Mouse (Mus musculus): ENCODE measurements around the gene Wdr43.
"Not testable (repeated sequence)": the region's sequence is repeated elsewhere in the genome, so short reads cannot be mapped to it uniquely, and the experiment has no call there.

Wdr43 gene

DNA sequence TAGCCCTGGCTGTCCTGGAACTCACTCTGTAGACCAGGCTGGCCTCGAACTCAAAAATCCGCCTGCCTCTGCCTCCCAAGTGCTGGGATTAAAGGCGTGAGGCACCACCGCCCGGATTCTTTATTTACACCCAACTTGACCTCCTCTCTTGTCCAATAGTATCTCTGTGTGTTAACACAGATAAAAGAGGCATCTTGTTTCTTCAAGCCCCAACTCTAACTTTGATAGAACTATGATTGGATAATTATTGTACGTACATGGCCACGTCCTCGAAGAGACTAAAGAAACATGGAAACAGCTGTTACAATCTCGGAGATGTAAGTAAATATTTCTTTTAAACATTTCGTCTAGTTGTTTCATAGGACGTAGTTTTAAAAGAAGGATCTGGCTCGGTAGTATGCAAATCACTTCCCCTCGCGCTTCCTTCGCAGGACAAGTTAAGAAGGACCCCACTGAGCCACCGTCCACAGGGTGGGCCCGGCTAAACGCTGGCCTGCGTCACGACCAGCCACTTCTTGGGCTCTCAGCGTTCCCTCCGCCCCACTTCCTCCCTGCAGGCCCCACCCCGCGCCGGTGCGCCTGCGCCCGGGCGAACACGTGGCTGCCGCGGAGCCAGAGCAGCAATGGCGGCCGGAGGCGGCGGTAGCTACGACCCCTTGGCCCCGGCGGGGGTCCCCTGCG lies at the start of gene Wdr43:
Gene Wdr43 (plus strand): TSS at position 258 of the 681 bp plus-strand sequence.
- DNase-seq, result peak; percentile 94 to 95

DNA sequence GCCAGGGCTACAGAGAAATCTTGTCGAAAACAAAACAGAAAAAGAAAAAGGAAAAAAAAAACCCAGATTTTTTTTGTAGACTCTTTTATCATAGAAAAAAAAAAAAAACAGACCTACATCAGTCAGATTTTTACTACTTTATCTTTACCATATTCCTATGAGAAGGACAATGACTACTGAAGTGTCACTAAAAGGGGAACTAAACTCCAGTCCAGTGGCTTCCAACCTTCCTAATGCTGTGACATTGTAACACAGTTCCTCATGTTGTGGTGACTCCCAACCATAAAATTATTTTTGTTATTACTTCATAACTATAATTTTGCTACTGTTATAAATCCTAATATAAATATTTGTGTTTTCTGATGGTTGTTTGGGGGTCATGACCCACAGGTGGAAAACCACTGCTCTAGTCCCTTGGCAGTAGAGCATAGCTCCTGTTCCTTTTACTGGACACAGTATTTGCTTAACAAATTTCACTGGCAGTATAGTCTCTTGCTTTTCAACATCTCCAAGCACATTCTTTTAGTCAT lies 36.5 kb upstream of the Wdr43 start:
- DNase-seq, result no peak

DNA sequence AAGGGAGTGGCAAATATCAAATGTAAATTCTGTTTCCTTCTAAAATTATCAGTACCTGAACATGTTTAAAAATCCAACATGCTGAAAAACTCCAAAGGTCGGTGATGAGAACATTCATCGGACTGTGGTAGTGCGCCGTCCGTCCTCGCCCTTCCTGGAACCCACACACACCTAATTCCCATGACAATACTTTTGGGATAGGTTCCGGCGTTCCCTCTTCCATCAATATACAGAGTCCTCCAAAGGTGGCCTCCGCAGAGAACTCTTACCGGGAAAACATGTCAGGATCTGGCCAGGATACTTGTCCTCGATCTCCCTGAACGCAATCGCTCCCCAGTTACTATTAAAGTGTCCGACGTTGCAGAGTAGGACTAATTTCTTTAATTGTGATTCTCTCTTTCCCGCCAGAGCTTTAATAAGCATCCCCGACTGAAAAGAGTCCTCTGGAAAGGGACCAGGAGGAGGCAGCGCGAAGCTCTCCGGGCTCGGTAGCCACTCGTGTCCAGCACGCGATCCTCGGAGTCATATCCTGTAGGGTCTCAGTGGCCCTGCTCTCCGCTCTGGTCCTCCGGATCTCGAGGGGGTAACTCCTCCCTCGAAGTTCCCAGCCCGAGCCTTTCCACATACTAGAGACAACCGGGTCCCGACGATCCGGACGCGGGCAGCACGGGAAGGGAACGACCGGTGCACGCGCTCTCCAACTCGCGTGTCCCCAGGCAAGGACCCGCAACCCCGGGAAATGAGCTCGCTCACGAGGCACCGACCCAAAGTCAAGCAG lies 17.6 kb upstream of the Wdr43 start:
- no peak for DNase-seq

DNA sequence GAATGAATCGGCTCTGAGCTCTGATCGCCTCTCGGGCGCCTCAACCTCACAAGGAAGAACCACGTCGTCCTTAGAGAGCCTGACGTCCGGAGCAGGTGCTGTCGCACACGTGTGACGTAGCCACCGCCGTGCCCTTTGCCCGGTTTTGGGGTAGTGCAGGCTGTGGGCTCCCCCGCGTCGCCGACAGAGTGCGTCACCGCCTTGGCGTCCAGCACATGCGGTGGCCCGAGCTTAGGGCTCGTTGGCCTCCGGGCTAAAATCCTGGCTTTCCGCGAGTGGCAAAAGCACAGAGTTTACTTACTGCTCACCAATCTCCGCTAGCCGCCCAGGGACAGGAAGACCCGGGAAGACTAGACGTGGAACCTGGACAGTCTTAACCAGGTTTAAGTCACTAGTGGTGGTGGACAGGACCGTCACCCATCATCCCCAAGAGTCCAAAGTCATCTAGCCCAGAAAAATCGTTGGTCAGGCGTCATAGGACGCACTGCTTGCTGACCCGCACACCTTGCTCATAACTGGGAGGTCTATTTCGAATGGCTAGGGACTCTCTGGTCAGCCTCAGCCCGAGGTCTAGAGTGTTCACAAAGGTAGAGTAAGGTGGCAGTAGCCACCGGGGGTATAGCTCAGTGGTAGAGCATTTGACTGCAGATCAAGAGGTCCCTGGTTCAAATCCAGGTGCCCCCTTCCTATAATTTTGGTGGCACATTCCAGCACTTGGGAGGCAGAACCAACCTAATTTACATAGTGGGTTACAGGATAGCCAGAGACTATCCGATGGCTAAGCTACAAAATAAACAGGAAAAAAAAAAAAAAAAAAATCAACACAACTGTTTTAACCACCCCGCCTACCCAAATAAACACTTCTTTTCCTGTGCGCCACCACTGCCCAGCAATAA lies 16.8 kb upstream of the Wdr43 start:
- peak; percentile 82 to 88 for DNase-seq

DNA sequence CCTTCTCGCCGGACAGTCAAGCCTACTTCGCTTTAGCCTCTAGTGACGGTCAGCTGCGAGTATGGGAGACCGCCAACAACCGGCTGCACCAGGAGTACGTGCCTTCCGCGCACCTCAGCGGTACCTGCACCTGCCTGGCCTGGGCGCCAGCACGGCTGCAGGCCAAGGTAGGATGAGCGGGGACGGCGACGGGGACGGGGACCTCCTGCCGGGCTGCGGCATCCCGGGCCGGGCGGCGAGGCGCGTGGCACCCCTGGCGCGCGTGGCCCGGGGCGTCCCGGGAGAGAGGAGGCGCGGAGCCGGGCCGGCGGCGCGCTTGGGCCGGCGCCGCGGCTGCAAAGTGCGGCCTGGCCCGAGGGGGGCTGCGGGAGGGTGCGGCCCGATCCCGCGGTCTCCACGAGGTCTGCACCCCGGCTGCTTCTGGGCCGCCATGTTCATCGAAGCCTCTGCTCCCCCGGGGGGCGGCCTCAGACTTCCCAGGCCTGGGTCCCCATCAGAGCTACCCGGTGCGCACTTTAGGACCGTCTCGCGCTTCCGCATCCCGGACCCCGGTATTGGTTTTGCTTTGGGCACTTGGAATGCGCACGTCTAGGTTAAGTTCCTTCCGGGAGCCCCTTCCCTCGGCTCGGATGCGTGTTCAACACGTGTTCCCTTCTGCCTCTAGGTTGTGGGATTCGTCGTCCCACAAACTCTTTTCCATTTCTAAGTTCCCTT lies 781 bp downstream of the Wdr43 start:
- peak; percentile 20 to 22 for DNase-seq

DNA sequence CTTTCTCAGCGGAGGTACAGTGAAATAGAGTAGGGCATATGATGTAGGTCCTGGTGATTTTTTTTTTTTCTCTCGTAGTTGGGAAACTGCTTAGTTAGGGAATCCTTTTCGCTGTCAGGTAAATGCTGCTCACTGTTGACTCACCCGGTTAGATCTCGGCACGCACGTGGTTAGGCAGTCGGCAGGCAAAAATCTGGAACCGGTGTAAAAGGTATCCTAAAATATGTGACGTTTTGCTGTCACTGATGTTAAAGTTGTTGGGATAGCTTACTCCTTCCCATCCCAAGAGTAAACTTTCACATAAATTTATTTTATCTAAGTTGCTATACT lies 1.3 kb downstream of the Wdr43 start:
- no peak for DNase-seq

DNA sequence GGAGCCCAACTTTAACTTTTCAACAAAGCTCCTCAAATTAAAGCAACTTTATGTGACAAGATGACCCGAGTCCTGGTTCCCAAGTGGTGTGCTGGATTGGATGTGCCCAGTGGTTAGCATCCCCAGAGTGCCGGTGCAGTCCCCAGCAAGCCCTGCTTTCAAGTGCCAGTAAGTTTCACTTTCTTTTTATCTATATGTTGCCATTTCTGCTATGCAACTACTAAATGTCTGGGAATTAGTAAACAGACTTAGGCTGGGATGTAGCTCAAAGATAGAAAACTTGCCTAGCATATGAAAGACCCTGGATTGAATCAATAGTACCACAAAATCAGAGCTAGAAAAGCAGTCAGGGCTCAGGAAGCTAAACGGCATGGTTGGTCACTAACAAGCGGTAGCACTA lies 2.3 kb downstream of the Wdr43 start:
- no peak for DNase-seq

DNA sequence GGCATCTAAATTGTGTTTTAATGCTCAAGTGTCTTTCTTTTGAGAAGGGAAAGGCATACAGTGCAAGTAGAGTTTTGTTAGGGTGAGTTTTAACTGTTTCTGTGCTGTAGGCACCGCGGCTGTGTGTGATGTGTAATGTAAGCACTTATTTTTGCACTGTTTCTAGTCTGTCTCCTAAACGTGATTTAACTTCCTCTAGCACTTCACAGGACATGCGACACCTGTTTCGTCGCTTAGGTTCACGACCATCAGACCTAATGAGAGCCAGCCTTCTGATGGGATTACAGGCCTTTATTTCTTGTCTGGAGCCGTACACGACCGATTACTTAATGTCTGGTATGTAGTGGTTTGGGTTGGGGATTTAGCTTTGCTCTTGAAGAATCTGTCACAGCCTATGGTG lies 16.1 kb downstream of the Wdr43 start:
- no peak for DNase-seq

DNA sequence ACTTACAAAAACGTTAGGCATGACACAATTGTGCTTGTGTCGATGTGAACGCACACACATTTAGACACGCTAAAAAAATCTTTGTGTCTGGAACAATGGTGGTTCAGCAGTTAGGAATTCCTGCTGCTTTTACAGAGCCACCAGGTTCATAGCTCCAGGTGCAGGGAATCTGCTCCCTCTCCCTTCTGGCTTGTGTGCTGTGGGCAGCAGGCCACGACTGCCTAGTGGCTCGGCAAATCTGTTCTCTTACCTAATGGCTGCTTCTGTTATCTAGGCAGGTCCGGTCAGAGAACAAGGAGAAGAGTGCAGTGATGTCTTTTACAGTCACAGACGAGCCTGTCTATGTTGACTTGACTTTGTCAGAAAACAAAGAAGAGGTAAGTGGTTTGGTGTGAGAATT lies 17.7 kb downstream of the Wdr43 start:
- no peak for DNase-seq

DNA sequence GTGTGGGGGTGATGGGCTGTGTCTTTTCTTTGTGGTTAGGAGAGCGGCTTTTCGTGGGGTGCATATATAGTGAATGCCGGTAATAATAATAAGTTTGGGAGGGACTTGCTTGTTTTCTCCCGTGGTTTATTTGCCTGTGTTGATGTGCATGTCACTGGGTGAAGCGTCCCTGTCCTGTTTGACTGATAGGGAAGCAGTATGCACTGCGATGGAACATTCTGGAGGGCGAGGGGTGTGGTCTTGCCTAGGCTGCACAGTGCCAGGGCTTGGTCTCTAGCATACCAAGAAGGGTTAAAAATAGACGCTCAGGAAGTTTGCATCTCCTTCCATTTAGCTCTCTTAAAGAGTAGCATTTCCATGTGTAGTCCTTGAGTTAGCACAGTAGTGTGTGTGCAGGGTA lies 21.1 kb downstream of the Wdr43 start:
- DNase-seq, result no peak

DNA sequence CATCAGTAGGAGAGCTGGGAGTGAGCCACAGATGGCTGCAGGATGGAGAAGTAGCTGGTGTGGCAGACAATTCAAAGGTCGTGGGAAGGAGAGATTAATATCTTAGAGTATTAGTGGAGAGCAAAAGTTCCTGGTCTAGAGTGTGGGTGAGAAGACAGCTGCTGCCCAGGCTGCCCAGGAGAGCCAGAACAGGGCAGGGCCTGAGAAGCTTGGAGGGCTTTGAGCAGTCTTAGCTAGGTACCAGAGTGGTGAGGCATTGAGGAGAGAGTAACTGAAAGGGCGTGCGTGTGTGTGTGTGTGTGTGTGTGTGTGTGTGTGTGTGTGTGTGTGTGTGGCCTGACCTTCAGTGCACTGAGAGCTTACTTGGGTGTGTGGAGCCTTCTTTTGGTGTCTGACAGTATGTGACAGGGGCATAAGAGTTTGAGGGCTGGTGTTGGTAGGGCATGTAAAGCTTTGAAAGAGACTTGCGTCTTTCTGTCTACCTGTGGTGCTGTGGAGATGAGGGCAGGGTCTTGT lies 22.1 kb downstream of the Wdr43 start:
- no peak for DNase-seq

DNA sequence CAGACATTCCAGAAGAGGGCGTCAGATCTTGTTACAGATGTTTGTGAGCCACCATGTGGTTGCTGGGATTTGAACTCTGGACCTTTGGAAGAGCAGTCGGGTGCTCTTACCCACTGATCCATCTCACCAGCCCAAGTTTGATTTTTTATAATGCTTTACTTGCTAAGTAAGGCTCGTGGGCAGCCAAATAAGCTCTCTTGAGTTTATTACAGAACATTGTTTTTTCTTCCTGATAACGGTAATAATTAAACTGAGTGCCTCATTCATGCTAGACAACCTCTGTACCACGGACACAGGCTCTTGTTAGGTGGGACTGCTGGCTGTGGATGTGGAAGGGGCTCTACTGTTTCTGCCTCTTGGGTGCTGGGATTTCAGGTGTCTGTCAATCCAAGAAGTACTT lies 23.4 kb downstream of the Wdr43 start:
- DNase-seq, result not testable (repeated sequence)

DNA sequence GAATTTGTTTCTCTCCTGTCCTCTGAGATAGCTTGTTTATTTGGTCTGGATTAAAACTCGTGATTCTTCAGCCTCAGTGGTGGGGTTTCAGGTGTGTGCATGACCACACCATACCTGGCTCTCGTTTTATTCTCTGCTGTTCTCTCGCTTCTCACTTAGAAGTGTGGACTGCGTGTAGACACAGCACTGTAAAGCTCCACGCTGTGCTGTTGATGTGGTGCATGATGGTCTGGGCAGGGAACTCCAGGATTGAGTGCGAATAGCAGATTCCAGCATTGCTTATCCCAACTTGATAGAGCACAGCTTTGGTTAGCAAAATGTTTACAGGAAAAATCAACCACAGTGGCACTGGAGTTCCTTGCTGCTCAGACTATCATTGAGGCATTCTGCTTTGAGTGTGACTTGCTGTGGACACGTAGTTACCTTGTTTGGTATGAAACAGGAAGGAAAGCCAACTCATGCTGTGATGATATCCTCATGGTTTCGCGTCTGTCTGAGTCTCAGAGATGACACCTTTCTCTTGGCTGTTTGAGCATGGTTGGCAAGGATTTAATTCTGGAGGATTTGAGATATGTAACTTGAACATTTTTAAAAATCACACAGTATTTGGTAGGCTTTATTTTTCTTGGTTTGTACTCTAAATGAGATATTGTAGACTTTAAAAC lies 24.9 kb downstream of the Wdr43 start:
- no peak for DNase-seq

DNA sequence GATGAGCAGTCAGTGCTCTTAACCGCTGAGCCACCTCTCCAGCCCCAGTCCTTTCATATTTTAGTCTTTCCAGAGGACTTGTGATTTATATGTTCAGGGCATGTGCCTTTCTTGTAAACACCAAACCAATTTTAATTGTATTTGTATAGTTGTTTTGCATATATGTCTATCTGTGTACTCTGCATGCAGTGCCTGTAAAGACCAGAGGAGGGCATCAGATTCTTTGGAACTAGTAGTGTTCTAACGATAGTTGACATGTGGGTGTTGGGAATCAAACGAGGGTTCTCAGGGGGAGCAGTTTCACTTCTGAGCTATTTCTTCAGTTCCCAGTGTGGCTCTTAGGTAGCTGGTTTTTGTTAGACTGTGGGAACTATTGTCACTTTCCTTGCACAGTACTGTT lies 26.5 kb downstream of the Wdr43 start:
- DNase-seq, result no peak

DNA sequence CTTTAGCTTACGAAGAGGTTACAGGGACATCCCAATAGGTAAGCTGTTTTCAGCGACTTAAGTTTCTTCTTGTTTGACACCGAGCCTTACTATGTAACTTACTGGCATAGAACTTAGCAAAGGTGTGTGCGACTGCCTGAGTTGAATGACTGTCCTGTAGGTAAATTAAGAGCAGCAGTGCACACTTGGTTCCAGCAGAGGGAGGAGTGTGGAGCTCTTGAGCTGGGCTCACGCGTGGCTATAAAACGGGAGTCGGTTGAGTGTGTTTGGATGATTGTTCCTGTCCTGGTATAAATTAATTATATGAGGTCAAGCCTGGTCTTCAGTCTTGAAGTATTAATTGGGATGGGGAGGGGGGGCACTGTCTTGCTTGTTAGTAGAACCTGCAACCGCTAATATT lies 34.3 kb downstream of the Wdr43 start:
- no peak for DNase-seq

DNA sequence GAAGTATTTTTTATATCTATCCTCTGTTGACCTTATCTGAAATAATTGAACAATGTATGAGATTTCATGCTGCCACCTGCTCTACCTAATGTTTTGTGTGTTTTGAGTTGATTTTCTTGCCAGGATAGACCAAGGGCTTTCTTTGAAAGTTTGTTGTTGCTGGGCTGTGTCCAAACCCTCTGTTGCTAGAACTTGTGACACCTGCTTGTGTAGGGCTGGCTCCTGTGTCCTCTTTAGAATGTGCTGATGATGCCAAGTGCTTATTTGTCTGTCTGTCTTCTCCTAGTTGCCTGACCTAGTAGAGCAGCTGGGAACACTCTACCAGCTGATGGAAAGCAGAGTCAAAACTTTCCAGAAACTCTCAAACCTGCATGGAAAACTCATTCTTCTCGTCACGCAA lies 36.8 kb downstream of the Wdr43 start:
- no peak for DNase-seq

DNA sequence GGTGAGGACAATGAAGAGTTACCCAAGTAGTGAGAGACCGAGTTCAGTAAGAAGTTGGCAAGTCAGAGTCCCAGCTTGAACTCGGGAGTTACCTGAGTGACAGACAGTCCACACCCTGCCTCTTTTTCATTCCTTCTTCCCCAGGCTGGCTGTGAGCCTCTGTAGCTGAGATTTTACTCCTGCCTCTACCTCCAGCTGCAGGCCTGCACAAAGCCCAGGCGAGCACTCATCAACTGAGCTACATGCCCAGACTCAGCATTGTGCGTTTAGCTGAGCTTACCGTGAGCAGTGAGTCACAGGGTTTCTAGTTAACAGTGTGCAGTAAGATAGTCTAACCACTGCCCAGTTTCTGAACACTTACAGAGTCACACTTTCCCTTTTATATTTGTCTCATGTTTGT lies 37.2 kb downstream of the Wdr43 start:
- DNase-seq, result no peak

DNA sequence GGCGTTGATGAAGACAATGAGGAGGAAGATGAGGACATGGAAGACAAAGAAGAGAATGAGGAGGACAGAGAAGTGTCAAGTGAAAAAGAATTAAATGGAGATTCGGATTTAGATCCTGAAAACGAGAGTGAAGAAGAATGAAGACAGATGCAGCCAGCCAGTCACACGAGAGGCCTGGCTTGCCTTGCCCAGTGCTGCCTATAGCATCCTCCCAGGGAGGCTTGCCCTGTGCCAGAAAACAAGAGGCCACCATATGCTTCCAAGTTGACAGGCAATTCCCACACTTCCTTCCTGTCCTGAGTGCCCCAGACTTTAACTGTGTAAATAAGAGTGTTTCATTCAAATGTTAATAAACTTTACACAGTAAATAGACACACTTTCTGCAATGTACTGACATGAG lies 41.8 kb downstream of the Wdr43 start:
- DNase-seq, result no peak

DNA sequence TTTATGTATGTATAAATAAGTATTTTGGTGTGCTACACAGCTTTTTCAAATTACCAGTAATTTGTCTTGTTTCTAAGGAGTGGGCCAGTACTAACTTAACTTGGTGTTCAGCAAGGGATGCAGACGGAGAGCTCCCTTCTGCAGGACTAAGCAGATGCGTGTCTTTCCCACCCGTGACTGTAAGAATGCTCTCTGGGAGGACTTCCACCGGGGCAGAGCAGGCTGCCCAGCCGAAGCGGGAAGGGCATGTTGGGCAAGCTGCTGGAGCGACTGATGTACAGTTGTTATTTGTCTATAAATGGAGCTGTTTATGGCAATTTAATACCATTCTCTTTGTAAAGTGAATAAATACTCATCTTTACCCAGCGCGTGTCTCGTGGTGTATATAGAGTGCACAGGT lies 43.0 kb downstream of the Wdr43 start:
- DNase-seq, result no peak

DNA sequence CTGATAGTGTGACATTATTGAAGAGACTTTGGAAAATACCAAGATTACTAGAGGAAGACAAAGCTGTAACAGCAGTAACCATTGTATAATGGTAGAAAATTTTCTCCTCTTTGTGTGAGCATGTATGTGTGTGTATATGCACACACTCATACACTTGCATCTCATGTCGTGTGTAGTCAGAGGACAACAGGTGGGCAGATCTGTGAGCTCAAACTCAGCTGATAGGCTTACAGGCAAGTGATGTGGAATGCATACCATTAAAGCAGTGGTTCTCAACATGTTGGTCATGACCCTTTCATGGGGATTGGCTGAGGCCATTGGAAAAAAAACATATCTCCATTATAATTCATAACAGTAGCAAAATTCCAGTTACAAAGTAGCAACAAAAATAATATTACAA lies 44.7 kb downstream of the Wdr43 start:
- no peak for DNase-seq

DNA sequence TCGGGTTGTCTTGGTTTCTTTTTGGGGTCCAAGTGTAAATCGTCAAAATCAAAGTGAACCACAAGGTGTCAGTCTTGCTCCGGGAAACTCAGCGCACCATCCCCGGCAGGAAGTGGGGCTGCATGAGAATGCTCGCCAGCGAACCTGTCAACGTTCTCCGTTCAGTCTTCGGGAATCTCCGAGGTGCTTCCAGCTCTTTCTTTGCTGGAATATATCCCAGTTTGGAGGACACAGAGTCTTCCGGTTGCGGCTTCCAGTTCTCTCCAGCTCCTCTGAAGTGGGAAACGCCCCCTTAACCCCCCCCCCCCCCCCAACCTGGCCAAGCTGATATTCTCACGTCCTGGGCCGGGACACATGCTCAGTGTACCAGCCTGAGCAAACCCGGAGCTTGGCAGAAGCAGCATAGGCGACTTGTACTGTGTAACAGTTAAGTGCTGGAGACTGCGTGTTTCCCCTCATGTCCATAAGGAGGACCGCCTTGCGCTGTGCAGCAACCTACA lies 47.1 kb downstream of the Wdr43 start:
- DNase-seq, result peak; percentile 30 to 31

DNA sequence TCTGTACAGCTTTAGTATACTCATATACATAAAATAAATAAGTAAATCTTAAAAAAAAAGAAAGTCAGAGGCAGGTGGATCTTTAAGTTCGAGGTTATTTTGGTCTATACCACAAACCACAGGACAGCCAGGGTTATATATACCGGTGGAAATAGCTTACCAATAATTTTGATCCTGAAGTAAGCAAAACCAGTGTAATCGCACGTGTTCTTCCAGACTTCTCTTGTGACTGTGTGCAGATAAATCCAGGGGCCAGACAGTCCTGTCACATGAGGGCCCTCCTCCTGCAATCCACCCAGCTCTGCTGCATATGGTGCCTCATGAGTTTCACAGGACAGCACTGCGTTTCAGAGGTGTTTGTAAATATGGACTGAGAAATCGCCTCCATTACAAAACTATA lies 47.8 kb downstream of the Wdr43 start:
- no peak for DNase-seq

Measured in thymus, adult 18-20 months (tissue).